Mouse (Mus musculus) lung, postnatal 25 days (tissue): ENCODE measurements around the gene Caskin1.

Experiments
- DNase-seq: peaks from one replicate; pipeline ENCODE4 v3.0.0; 2022; ENCODE audit warnings: low spot score

The Caskin1 gene

DNA sequence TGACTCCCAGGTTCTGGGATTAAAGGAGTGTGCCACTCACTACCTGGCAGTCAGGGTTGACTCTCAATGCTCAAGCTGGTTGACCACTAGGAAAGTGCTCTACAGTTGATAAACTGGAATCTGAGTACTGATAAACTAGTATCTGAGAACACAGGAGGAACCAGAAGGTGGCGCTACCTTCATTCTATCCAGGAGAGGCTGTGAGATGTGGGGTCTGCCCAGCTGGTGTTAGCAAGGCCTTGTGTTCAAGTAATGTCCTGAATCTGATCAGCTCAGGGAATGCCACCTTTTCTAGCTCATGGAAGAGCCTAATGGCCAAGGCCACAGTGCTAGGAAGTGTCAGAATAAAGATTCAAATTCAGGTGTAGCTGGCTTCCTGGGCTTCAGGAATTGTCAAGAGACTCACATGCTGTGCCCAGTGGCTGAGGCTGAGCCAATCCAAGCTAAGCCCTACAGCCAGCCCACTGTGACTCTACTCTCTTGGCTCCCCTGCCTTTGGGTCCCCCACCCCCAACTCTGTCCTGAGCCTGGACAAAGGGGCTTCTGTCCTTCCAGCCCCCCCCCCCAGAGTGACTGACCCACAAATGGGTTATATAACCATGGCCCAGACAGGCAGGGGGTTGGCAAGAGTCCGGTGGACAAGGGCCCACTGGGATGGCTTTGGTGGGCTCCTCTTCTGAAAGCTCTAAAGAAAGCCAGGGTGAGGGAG is 6.4 kb downstream of the Caskin1 start:
- peak; percentile 55 for DNase-seq

DNA sequence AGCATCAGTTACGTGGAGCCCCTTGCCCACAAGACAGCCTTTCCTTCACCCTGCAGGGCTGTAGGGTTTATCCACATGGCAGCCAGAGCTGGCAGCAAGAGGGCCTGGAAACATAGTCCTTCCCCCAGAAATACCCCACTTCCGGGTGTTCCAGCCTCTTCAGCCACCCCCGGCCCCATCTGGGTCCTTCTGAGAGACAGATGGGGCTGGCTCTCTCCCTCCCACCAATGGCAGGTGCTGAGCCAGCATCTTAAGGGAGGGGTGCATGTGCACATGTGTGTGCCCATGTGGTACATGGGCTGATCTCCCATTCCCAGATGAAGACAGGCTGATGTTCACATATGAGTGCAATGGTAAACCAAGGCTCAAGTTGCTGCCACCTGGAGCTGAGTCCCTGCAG is 7.0 kb downstream of the Caskin1 start:
- no peak for DNase-seq

DNA sequence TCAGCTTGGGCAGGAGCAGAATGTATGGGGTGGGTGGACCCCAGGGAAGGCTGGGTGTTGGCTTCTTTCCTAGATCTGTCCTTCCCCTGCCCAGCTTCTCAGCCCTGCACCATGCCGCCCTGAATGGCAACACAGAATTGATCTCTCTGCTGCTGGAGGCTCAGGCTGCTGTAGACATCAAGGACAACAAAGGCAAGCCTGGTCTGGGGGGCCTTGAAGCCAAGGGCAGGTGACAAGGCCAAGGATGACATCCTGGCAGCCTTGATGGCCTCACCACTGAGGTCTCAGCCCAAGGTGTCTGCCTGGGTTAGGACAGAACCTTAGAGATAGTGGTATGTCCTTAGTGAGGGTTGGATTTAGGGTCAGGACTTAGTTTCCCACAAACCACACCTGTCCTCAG is 7.6 kb downstream of the Caskin1 start:
- no peak for DNase-seq

DNA sequence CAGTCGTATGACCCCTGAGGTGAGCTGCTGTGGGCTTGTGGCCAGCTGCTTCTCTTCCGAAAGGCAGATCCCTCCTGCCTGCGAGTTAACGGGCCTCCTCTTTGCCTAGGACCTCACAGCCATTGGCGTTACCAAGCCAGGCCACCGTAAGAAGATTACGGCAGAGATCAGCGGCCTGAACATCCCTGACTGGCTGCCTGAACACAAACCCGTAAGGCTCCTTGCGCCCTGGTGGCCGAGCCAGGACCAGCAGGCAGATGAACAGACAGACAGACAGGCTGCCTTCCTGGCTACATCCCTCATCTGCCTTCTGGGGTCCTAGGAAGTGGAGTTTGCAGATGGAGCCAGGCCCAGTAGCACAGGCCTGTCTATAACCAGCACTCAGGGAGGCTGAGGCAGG is 13.8 kb downstream of the Caskin1 start:
- no peak for DNase-seq

DNA sequence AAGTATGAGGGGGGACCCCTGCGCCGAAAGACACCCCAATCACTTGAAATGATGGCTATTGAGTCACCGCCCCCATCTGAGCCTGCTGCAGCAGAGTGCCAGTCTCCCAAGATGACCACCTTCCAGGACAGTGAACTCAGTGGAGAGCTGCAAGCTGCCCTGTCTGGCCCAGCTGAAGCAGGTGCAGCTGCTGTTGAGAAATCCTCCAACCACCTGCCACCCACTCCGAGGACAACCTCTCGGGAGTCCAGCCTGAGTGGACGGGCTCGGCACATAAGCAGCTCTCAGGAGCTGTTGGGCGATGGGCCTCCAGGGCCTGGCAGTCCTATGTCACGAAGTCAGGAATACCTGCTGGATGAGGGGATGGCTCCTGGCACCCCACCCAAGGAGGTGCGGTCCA is 15.7 kb downstream of the Caskin1 start:
- no peak for DNase-seq

DNA sequence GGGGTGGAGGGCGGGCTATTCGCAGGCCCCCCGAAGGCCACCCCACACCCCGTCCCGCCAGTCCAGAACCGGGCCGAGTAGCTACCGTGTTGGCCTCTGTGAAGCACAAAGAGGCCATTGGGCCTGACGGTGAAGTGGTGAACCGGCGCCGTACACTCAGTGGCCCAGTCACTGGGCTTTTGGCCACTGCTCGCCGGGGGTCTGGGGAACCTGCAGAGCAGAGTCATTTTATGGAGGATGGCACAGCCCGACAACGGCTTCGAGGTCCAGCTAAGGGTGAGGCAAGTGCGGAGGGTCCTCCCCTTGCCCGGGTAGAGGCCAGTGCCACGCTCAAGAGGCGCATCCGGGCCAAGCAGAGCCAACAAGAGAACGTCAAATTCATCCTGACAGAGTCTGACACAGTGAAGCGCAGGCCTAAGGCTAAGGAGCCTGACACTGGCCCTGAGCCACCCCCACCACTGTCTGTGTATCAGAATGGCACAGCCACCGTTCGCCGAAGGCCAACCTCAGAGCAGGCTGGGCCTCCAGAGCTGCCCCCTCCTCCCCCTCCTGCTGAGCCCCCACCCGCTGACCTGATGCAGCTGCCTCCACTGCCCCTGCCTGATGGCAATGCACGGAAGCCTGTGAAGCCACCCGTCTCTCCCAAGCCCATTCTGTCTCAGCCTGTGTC is 17.0 kb downstream of the Caskin1 start:
- DNase-seq, result no peak

DNA sequence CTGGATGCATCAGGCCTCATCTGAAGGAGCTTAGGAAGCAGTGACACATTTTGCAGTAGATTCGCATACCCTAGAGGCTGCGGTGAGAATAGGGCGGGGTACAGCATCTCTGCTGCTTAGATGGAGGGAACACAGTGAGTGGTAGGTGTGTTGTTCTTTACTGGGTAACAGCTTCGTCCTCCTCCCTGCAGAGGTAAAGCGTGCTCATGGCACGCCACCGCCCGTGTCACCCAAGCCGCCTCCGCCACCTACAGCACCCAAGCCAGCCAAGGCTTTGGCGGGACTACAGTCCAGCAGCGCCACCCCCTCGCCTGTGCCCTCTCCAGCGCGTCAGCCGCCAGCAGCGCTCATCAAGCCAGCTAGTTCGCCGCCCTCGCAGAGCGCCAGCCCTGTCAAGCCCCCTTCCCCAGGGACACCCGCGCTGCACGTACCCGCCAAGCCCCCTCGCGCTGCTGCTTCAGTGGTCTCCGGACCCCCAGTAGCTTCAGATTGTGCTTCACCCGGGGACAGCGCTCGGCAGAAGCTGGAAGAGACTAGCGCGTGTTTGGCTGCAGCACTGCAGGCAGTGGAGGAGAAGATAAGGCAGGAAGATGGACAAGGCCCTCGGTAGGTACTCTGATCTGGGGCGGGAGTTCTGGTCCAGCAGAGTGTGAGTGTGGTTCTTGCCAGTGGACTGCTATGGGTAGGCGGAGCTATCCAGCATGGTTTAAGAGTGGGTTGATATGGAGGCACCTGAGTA is 18.1 kb downstream of the Caskin1 start:
- no peak for DNase-seq

DNA sequence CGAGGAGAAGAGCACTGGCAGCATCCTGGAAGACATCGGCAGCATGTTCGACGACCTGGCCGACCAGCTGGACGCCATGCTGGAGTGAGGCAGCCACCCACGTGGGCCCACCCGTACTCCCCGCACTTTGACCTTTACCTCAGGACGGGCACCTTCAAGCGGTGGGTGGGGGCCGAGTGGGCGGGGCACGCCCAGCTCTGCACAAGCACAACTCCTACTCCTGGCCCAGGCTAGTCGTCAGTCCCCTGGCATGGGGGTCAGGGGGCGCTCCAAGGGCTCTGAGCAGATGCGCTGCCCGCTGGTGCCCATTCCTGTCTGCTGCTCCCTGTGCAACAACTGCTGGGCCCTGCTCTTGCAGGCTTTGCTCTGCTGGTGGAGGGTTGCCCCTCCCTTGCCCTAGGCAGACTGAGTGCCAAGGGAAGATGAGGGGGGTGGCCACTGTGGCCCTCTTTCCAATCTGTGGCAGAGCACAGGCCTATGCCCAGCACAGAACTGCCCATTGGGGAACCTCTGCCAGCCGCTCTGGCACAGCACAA is 18.8 kb downstream of the Caskin1 start:
- no peak for DNase-seq

DNA sequence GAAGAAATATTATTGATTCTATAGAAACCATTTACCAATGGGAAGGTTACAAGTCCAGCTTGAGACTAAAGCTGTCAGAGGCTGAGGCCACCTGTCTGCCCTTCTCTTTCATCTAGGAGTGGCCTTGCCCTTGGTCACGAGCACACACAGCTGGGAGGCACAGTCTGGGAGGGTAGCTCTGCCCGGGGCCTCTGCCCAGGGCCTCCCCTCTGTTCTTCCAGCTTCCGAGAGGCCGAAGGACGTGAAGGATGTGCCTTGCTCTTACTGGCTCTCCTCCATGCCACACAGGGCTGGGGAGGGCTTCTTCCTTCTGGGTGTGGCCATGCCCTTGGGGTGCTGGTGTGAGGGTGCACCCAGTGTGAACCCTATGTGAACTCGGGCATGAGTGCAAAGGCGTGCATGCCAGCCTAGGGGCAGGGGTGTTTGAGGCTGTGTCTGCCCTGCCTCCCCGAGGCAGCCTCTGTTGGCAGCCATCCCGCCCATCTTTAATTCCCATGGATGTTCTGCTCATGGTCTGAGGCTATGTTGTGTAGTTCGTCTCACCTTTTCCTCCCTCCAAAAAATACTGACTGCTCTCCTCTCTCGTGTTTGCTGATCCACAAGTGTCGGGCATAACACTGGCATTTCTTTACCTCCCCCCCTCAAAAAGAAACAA is 19.5 kb downstream of the Caskin1 start:
- DNase-seq, result no peak

DNA sequence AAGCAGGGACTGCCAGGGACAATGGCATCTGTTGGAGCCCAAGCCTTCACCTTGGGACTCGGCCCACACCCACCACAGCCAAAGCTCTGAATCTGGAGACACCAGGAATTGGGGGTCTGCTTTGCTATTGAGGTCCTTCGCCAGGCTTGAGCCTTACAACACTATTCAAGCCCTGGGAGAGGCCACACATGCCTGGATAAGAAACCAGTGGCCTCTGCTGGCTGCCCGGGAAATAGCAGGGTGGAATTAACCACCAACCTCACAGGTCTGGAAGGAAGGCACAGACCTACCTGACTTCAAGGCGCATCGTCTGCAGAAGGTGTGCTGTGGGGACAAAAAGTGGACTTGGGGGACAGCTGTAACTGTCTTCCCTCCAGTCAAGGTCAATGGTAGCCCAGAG is 25.2 kb downstream of the Caskin1 start:
- DNase-seq, result peak; percentile 56

DNA sequence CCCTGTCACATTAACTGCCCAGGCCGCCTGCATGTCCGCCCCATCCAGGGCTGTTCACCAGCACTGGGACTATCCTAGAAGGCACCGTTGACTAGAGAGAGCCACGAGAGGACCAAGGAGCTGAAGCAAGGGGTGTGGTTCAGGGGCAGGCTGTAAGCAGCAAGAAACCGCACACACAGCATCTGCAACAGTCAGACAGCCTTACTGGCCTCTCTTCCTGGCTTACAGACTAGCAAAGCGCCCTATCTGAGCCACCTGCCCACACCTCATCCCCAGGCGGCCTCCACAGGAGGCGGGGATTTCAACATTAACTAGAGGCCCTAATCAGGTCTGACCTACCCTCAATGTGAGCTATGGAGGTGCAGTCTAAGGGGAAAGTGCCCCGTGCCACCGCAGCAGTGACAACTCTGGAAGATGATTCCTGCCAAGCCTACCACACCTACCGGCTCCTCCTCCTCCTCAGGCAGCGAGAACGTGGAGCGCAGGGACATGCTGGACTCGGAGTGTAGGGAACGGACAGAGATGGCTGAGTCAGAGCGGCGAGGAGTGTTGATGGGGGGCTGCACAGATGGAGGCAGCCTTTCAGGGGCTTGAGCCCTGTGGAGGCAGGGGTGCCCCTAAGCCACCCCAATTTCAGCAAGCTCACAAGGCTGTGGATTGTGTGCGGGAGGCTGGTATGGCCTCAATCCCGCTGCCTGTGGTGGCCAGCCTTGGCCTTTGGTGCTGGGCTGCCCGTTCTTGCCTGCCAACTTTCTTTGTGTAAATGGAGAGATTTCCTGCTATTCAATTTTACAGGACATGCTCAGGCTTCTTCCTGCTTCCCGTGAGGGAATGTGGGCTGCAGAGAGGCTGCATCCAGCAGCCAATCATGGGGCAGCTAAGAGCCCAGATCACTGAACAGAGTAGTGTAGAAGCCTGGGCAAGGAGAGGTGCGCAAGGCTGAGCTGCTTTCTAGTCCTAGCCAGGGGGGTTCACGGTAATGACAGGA is 26.2 kb downstream of the Caskin1 start:
- DNase-seq, result peak; percentile 65

DNA sequence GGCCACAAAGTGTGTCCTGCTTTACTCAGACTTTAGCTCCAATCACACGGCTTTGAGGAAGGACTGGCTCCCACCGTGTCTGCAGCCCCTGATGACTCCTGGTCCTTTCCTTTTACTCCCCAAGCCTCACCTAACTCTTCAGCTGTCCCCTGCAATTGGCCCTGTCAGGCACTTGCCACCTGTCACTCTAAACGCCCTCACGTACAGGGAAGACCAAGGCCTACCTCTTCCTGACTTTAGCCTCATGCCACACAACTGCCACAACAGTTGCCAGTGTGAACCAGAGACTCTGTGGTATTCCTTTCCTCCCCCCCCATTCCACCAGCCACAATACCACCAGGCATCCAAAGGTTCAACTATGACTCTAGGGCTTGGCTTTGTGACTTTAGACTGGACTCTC is 32.0 kb downstream of the Caskin1 start:
- DNase-seq, result no peak

DNA sequence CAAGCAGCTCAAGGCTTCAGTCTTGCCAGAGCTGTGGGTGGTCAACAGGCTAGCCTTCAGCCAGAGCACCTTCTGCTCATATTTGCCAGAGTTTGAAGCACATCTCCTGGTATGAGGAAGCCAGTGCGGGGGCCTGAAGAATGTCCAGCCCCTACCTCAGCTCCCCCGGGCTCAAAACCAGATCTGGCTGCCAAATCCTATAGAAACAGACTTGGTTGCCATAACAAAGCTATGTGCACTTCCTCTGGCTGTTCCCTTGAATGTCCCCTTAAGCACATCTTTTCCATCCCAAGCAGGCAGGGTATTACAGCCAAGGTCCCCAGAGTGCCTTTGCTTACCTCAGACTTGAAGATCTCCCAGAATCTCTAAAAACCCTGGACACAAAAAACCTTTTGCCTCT is 36.3 kb downstream of the Caskin1 start:
- DNase-seq, result no peak

DNA sequence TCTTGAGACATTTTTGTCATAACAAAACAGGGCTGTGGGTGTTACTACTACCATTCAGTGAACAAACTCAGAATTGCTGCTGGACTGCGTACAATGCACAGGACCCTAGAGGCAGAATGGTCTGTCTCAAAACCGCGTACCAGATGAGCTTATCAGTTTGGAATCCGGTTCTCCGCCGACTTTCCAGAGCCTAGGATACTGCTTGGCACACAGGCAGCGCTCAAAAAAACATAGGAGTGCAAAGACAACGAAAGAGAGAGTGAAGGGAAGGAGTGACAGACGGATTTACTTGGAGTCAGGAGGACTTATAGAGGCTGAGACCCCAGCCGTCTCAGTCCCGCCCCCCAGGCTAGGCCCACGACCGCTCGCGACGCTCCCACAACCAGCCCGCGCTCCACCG is 38.9 kb downstream of the Caskin1 start:
- DNase-seq, result no peak

DNA sequence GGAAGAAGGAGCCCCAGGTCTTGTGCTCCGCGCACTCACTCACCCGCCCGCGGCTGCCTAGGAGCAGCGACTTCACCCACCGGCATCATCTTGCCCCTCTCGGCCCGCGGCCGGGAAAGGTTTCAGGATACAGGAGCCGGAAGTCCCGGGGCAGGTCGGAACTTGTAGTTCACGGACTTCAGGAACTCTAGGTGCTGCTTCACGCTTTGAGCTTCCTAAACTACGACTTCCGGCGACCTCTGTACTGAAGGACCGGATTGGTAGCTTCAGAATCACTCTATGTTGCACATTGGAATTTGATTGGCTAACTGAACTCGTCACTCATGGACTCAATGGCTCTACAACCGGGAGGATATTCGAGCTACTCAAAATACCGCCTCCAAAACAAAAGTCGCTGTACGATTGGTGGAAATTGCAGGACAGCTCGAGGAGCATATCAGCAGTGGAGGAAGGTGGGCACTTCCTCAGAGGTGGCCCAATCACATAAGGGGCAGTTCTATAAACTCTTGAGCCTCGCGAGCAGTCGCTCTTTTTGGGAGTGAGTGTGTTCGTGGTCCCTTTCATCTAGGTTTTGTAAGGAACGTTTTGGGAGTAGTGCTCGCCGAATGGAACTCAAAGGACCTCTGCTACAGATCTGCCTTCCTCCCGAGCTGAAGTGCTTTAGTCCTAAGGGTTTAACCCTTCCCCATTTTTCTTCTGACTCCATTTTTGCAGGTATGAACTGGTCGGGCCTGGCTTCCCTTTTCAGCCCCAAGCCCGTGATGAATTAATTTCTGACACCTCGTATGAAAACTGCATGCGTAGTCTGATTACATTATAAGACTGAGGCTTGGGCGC is 39.5 kb downstream of the Caskin1 start, which contains the start of gene Traf7:
Traf7 (minus strand) TSS at position 216 of the 837 bp plus-strand sequence.
- DNase-seq, result peak; percentile 100

DNA sequence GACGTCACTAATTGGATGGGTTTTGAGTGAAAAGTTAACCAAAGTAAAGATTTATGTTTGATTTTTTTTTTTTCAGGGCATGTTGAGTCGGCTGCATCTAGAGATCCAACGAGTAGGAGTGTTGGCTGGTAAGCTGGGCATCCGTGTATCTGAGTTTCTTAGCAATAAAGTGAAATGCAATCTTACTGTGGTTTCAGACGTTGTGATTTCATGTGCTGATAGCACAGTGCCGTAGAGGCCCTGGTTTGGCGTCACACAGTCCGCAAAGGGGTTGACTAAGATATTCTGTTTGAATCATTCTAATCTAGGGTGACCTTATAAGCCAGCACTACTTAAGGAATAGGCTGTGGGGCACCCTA is 40.1 kb downstream of the Caskin1 start:
- no peak for DNase-seq

DNA sequence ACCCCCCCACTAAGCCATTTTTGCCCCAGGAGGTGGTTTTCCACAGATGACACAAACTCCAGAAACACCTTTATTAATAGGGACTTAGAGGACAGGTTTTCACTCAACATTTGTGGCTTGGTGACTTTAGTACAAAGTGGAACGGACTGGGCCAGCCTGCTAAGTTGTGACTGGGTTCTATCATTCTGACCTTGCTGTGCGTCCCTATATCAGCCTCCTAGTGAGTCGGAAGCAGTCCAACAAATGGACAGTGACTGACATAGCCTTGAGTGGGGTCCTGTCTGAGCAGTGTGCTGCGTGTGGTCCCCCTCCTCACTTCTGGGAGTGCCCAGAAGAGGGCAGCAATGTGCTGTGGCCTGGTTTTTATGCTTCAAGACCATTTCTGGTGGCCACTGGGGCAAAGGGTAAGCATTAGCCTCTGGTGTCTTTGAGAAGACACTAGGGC is 40.6 kb downstream of the Caskin1 start:
- DNase-seq, result peak; percentile 48

DNA sequence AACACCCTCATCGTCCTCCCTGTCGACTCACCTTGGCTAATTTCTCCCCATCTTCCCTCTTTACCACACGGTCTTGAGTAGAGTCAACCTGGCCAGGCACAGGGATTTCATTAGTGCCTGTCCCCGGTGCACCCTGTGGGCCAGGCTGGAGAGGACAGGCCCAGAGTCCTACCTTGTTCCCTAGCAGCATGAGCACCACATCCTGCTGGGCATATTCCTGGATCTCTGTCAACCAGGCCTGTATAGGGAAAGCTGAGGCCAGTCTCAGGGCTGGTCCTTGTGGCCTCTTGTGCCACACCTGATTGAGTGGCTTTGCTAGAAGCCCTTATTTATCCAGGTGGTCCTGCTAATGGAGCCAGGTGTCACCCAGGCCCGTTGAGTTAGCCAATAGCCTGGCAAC is 41.5 kb downstream of the Caskin1 start:
- DNase-seq, result no peak

DNA sequence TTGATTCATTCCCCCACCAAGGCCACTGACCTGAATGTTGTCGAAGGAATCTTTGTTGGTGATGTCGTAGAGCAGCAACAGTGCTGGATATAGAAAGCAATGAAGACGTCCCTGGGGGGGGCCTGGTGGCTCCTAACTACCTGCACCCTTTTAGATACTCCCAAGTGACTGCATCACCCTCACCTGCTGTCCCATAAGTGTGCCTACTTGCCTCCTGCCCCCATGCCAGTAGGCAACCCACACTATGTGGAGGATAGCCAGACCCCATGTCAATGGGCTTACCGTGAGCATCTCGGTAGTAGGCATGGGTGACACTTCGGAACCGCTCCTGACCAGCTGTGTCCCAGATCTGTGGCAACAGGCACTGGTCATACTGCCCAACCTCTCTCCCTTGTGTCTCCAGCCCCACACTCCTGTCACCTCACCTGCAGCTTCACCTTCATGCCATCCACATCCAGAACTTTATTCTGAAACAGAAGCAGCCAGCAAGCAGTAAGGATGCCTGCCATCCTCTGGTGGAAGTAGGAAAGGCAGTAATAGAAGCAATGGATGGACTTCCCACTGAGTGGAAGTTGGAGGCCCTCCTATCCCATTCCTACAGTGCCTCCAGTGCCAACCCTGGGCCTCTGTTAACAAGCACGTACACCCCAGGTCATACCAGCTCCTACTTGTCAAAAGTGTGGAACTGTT is 42.1 kb downstream of the Caskin1 start:
- no peak for DNase-seq

DNA sequence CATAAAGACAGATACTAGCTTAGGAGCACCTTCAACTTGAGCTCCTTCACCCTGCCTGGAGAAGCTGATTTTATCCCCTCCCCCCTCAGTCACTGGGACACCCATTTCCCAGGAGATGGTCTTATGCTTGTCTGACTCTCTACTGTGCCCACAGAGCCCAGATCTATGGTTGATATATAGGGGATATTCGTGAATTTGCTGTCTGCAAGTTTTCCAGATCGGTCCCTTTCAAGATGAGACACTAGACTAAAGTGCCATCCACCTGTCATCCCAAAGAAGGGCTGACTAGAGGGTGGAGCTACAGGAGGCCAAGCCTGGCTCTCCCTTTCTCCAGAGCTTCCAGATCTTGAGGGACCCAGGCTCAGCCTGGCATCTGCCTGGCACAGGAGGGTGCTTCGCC is 42.7 kb downstream of the Caskin1 start:
- no peak for DNase-seq
